Mouse (Mus musculus) liver, adult 2 months (tissue): ENCODE data around the gene Pdlim5. TPM values are rescaled to one million over a fixed set of nuclear protein-coding genes. Genes with fewer than 3 reads are reported as not detected.

Source experiments
- DNase-seq: peaks from one replicate; pipeline ENCODE4 v3.0.0-alpha.2; 2011; ENCODE audit warnings: low read depth, low spot score; ENCODE audit errors: extremely low read depth
- H3K27ac ChIP-seq: fragments of 200-500 bp; replicated peaks from 2 replicates; pipeline ENCODE4 v1.5.1; 2012; ENCODE audit warnings: low read depth, mild to moderate bottlenecking, control low read depth, inconsistent platforms, low read length; ENCODE audit not compliant: insufficient read depth
- H3K27me3 ChIP-seq: fragments of 200-500 bp; 2 replicates; pipeline ENCODE4 v1.6.1; 2012; ENCODE audit warnings: mild to moderate bottlenecking, moderate library complexity, low read length, inconsistent platforms; ENCODE audit not compliant: control insufficient read depth, insufficient read depth
- H3K36me3 ChIP-seq: fragments of 200-500 bp; 2 replicates; pipeline ENCODE4 v1.6.1; 2012; ENCODE audit warnings: low read length, inconsistent platforms; ENCODE audit not compliant: control insufficient read depth, insufficient read depth
- H3K4me1 ChIP-seq: fragments of 200-500 bp; 2 replicates; pipeline ENCODE4 v1.6.1; 2011; ENCODE audit warnings: low read length; ENCODE audit not compliant: control insufficient read depth, insufficient read depth
- H3K4me3 ChIP-seq: fragments of 200-500 bp; 2 replicates; pipeline ENCODE4 v1.5.1; 2011; ENCODE audit warnings: low read depth, mild to moderate bottlenecking, control low read depth, low read length, moderate library complexity; ENCODE audit not compliant: insufficient read depth
- H3K79me2 ChIP-seq: fragments of 200-500 bp; 2 replicates; pipeline ENCODE4 v1.6.1; 2012; ENCODE audit warnings: inconsistent platforms, mild to moderate bottlenecking, low read length, moderate library complexity; ENCODE audit not compliant: control insufficient read depth, insufficient read depth
- H3K9ac ChIP-seq: fragments of 200-500 bp; 2 replicates; pipeline ENCODE4 v1.6.1; 2012; ENCODE audit warnings: low read depth, mild to moderate bottlenecking, control low read depth, inconsistent platforms, low read length
- CTCF ChIP-seq: fragments of 200-500 bp; IDR thresholded peaks from 2 replicates; pipeline ENCODE4 v1.5.1; 2011; ENCODE audit warnings: low read depth, low read length, control low read depth
- POLR2A ChIP-seq: fragments of 200-500 bp; IDR thresholded peaks from 2 replicates; pipeline ENCODE4 v1.6.1; 2011; ENCODE audit warnings: low read length, control low read depth; ENCODE audit not compliant: insufficient read depth; ENCODE audit errors: extremely low read depth
- WGBS: fragments of 180-500 bp; shearing (Covaris S2); methylation state at CpG from one replicate; pipeline ENCODE4 v1.1.7; 2018; 5-methylcytosine and 5-hydroxymethylcytosine counted together
- polyA plus RNA-seq: library from polyadenylated mRNA; depleted of rRNA; stranded (reverse); fragments of >200 nt; gene quantifications from 2 replicates; pipeline ENCODE4 v1.2.3, GENCODE M21; 2012
- total RNA-seq: library from RNA; depleted of rRNA; stranded (reverse); fragments of >200 nt; gene quantifications from 2 replicates; pipeline ENCODE4 v1.2.3, GENCODE M21; 2014

The Pdlim5 gene
- total and polyA plus RNA-seq, 2 experiments = 31.4 to 45.8 TPM

- H3K79me2 ChIP-seq = no peaks in the 10 kb centered on the region
- DNase-seq = no peak
- H3K27me3 ChIP-seq = 0 out of 2 replicates have a peak, but pooled peaks cover 2% of the 10 kb centered on the region
- H3K9ac ChIP-seq = no peak overlapping the region
- TF ChIP-seq CTCF (no peak), POLR2A (no peak)
- H3K4me3 ChIP-seq = no peak overlapping the region
- 80% methylated on average over 7 of the region's 7 CpGs for WGBS
- no peaks in the 10 kb centered on the region for H3K4me1 ChIP-seq
- H3K36me3 ChIP-seq = no peaks in the 10 kb centered on the region
- no peak overlapping the region for H3K27ac ChIP-seq
Observed at GRCm38 (mm10) chr3:142434127-142434785, 38.8 kb upstream of the Pdlim5 start.

- no peaks in the 10 kb centered on the region for H3K79me2 ChIP-seq
- TF ChIP-seq CTCF = no peak
- TF ChIP-seq POLR2A = no peak
- H3K4me1 ChIP-seq = no peaks in the 10 kb centered on the region
- 0 out of 2 replicates have a peak, but pooled peaks cover 2% of the 10 kb centered on the region for H3K27me3 ChIP-seq
- no peaks in the 10 kb centered on the region for H3K36me3 ChIP-seq
- DNase-seq = no peak
- no peak overlapping the region for H3K27ac ChIP-seq
- no peak overlapping the region for H3K9ac ChIP-seq
- no peak overlapping the region for H3K4me3 ChIP-seq
- 90% methylated on average over 3 of the region's 3 CpGs for WGBS
Observed at GRCm38 (mm10) chr3:142431481-142431880, 36.0 kb upstream of the Pdlim5 start.

GRCm38 (mm10) chr3:142430048-142430447 is 34.6 kb upstream of the Pdlim5 start:
- Histone ChIP-seq H3K27ac (no peak overlapping the region), H3K79me2 (no peaks in the 10 kb centered on the region), H3K4me3 (no peak overlapping the region), H3K4me1 (no peaks in the 10 kb centered on the region), H3K27me3 (no peaks in the 10 kb centered on the region), H3K36me3 (no peaks in the 10 kb centered on the region), H3K9ac (no peak overlapping the region)
- no peak for DNase-seq
- TF ChIP-seq POLR2A = no peak
- TF ChIP-seq CTCF = no peak
- WGBS = 74% methylated on average over 4 of the region's 4 CpGs

GRCm38 (mm10) chr3:142426806-142427205 is 31.3 kb upstream of the Pdlim5 start:
- Histone ChIP-seq H3K9ac (no peak overlapping the region), H3K4me1 (no peaks in the 10 kb centered on the region), H3K27ac (no peak overlapping the region), H3K36me3 (no peaks in the 10 kb centered on the region), H3K27me3 (0 out of 2 replicates have a peak, but pooled peaks cover 3% of the 10 kb centered on the region), H3K79me2 (no peaks in the 10 kb centered on the region), H3K4me3 (no peak overlapping the region)
- TF ChIP-seq POLR2A (no peak), CTCF (no peak)
- no peak for DNase-seq
- 67% methylated on average over 3 of the region's 3 CpGs for WGBS

- Histone ChIP-seq H3K27me3 (0 out of 2 replicates have a peak, but pooled peaks cover 3% of the 10 kb centered on the region), H3K79me2 (no peaks in the 10 kb centered on the region)
- 86% methylated on average over 1 of the region's 1 CpGs for WGBS
Observed at GRCm38 (mm10) chr3:142424134-142424533, 28.6 kb upstream of the Pdlim5 start.

GRCm38 (mm10) chr3:142423501-142423917 is 28.0 kb upstream of the Pdlim5 start:
- 78% methylated on average over 4 of the region's 4 CpGs for whole genome bisulfite sequencing
- TF ChIP-seq POLR2A (no peak), CTCF (no peak)
- Histone ChIP-seq H3K4me3 (no peak overlapping the region), H3K9ac (no peak overlapping the region), H3K27ac (no peak overlapping the region), H3K4me1 (no peaks in the 10 kb centered on the region; the same call in 1 of the 2 replicates), H3K36me3 (no peaks in the 10 kb centered on the region), H3K79me2 (no peaks in the 10 kb centered on the region), H3K27me3 (0 out of 2 replicates have a peak, but pooled peaks cover 3% of the 10 kb centered on the region)
- DNase-seq = no peak

More at GRCm38 (mm10) chr3:142424134-142424533, 28.6 kb upstream of the Pdlim5 start:
- no peak overlapping the region for H3K27ac ChIP-seq
- no peak overlapping the region for H3K9ac ChIP-seq
- no peaks in the 10 kb centered on the region for H3K36me3 ChIP-seq
- H3K4me1 ChIP-seq = no peaks in the 10 kb centered on the region; the same call in 1 of the 2 replicates
- DNase-seq = no peak
- no peak overlapping the region for H3K4me3 ChIP-seq
- TF ChIP-seq POLR2A = no peak
- no peak for TF ChIP-seq CTCF
